Mouse (Mus musculus): ENCODE data around the gene Zfyve27.

DNA sequence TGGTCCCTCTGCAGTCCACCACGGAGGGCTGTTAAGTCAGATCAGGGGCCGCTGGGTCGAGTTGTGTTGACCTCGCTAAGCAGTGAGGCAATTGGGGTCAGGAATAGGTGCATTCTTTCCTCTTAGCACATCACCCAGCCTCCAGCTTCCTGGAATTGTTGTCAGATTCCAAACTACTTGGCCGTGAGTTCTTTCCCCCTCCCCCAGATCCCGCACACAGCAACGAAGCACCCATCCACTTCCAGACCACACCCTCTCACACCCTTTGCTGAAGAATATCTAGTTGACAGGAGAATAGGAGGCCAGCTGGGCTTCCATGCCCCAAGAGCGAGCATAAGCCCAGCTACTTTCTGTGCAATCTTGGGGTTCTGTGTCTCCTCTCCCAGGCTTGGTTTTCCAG is 48.2 kb downstream of the Zfyve27 start:
- TF ChIP-seq CTCF (IDR thresholded peaks at IDR 0.05; ENCODE audit: insufficient read depth, low read length) (no peak), POLR2A (IDR thresholded peaks at IDR 0.05; ENCODE audit: borderline replicate concordance, extremely low read depth, low read depth, low read length) (no peak)

All from lung, adult 2 months (tissue).